In genomic region chr11:76360255-76360654, GRCm38 (mm10) we compare ENCODE assay signal across 23 mouse cellular contexts. TPM values are rescaled to one million over a fixed set of nuclear protein-coding genes. Genes with fewer than 3 reads are reported as not detected.
A peak's percentile ranks its signal among the peaks of the same experiment; 100 is the strongest.
DNase-seq lines count a peak whose midpoint lies in the region; ATAC-seq lines count a peak whose summit lies in the region.
"Had no signal": no experiment of that assay in that cellular context is flagged by ENCODE, and none has a peak within 500 bp of the region (broad histone marks: within the 10 kb centered on the region; RNA-seq: fewer than 3 reads in every experiment).

No protein-coding gene starts in this region.

- H3K36me3 ChIP-seq in forebrain, embryonic 12.5 days (replicated peaks), result no peaks in the 10 kb centered on the region
- H3K36me3 ChIP-seq in forebrain, embryonic 15.5 days, result no peaks in the 10 kb centered on the region
- H3K36me3 ChIP-seq in kidney, embryonic 16.5 days (ENCODE audit: insufficient read depth, low read length), result no peaks in the 10 kb centered on the region
- H3K36me3 ChIP-seq: embryonic facial prominence, embryonic 12.5 days; stomach, embryonic 15.5 days had no signal

- peaks cover 70% of the 10 kb centered on the region for H3K4me1 ChIP-seq in forebrain, embryonic 12.5 days
- peaks cover 36% of the 10 kb centered on the region for H3K4me1 ChIP-seq in forebrain, embryonic 15.5 days
- H3K4me1 ChIP-seq in kidney, embryonic 16.5 days (ENCODE audit: insufficient read depth, low read length), result peaks cover 71% of the 10 kb centered on the region

- no peak for DNase-seq in kidney, postnatal 14 days
- peak; percentile 50 for DNase-seq in retina, postnatal 1 day
- DNase-seq in retina, embryonic 14.5 days (ENCODE audit: low spot score), result no peak
- peak; percentile 34 for DNase-seq in skeletal muscle tissue, adult 2 months (ENCODE audit: low read depth, low spot score)
- DNase-seq in left cerebral cortex, adult 8-10 months (ENCODE audit: low spot score in 2 of 2), result no peak
- DNase-seq: cerebellum, adult 9-11 months; gastrocnemius, postnatal 25 days; heart, postnatal 14 days; kidney, postnatal 10 days; liver, postnatal 0 days; lung, postnatal 10 days; right cerebral cortex, postnatal 14 days; thymus, adult 2 months had no signal

- peak overlapping the region; percentile 38; the same call in 1 of the 2 replicates for H3K27ac ChIP-seq in forebrain, embryonic 12.5 days
- no peak overlapping the region for H3K27ac ChIP-seq in forebrain, embryonic 15.5 days (replicated peaks)
- H3K27ac ChIP-seq in kidney, embryonic 16.5 days (ENCODE audit: low read length), result peak overlapping the region; percentile 45; the same call in 1 of the 2 replicates
- H3K27ac ChIP-seq: layer of hippocampus, adult 2 months; stomach, embryonic 15.5 days had no signal

- no peak for ATAC-seq in forebrain, embryonic 12.5 days (ENCODE audit: low FRiP score)
- no peak for ATAC-seq in forebrain, embryonic 15.5 days (replicated peaks)
- ATAC-seq in kidney, embryonic 16.5 days (ENCODE audit: low FRiP score, low TSS enrichment), result no peak
- ATAC-seq: hindbrain, embryonic 16.5 days; intestine, postnatal 0 days; liver, postnatal 0 days had no signal

- no peaks in the 10 kb centered on the region for H3K9me3 ChIP-seq in forebrain, embryonic 12.5 days
- H3K9me3 ChIP-seq in forebrain, embryonic 15.5 days, result no peaks in the 10 kb centered on the region
- no peaks in the 10 kb centered on the region for H3K9me3 ChIP-seq in kidney, embryonic 16.5 days (ENCODE audit: low read length)
- H3K9me3 ChIP-seq: embryonic facial prominence, embryonic 12.5 days; stomach, embryonic 15.5 days had no signal

- no peak overlapping the region for H3K4me2 ChIP-seq in forebrain, embryonic 12.5 days
- H3K4me2 ChIP-seq in forebrain, embryonic 15.5 days (replicated peaks), result no peak overlapping the region
- no peak overlapping the region for H3K4me2 ChIP-seq in kidney, embryonic 16.5 days (replicated peaks; ENCODE audit: low read depth, low read length)
- H3K4me2 ChIP-seq: embryonic facial prominence, embryonic 12.5 days; heart, embryonic 11.5 days; stomach, embryonic 15.5 days had no signal

- 48% methylated on average over 6 of the region's 6 CpGs for WGBS in forebrain, embryonic 12.5 days
- WGBS in forebrain, embryonic 15.5 days, result 61% methylated on average over 6 of the region's 6 CpGs
- WGBS in kidney, embryonic 16.5 days, result 68% methylated on average over 6 of the region's 6 CpGs

- no peaks in the 10 kb centered on the region for H3K27me3 ChIP-seq in forebrain, embryonic 12.5 days
- H3K27me3 ChIP-seq in forebrain, embryonic 15.5 days, result no peaks in the 10 kb centered on the region
- no peaks in the 10 kb centered on the region for H3K27me3 ChIP-seq in kidney, embryonic 16.5 days (ENCODE audit: insufficient read depth, low read length)
- H3K27me3 ChIP-seq: embryonic facial prominence, embryonic 12.5 days; stomach, embryonic 15.5 days had no signal

- H3K4me3 ChIP-seq in forebrain, embryonic 12.5 days (replicated peaks), result no peak overlapping the region
- H3K4me3 ChIP-seq in forebrain, embryonic 15.5 days, result no peak overlapping the region
- H3K4me3 ChIP-seq in kidney, embryonic 16.5 days (ENCODE audit: low read length), result no peak overlapping the region
- H3K4me3 ChIP-seq: embryonic facial prominence, embryonic 12.5 days; erythroblast, embryonic 14.5 days; layer of hippocampus, adult 2 months; stomach, embryonic 15.5 days had no signal

- no peak overlapping the region for H3K9ac ChIP-seq in forebrain, embryonic 12.5 days
- no peak overlapping the region for H3K9ac ChIP-seq in forebrain, embryonic 15.5 days (replicated peaks)
- H3K9ac ChIP-seq in kidney, embryonic 16.5 days (replicated peaks; ENCODE audit: low read length), result no peak overlapping the region
- H3K9ac ChIP-seq: embryonic facial prominence, embryonic 12.5 days; liver, postnatal 0 days; stomach, embryonic 15.5 days had no signal

RNA-seq across cellular contexts. Expression of gene Nxn, which starts 38.7 kb away (rescaled TPM):
- polyA plus RNA-seq in forebrain, embryonic 12.5 days (2016; fragmentation: Nextera tagmentation; extraction: Ambion mirVana), result 48.4 and 58.6 TPM in 2 replicates
- 15.4 and 19.9 TPM in 2 replicates for polyA plus RNA-seq in forebrain, embryonic 15.5 days (2015; fragmentation: Nextera tagmentation; extraction: Ambion mirVana)
- polyA plus RNA-seq in kidney, embryonic 16.5 days (2015; fragmentation: Nextera tagmentation; extraction: Ambion mirVana), result 26.9 and 29.5 TPM in 2 replicates
- total RNA-seq in left cerebral cortex, adult 8-10 months (2022), result 10 to 100 TPM in 3 of 4 experiments, 1 to 10 TPM in 1; 9.5 to 12.5 (median 10.9) TPM

RNA-seq across cellular contexts. Expression of gene Timm22, which starts 46.5 kb away (rescaled TPM):
- 103 and 109 TPM in 2 replicates for polyA plus RNA-seq in forebrain, embryonic 12.5 days (2016; fragmentation: Nextera tagmentation; extraction: Ambion mirVana)
- 93.3 and 106 TPM in 2 replicates for polyA plus RNA-seq in forebrain, embryonic 15.5 days (2015; fragmentation: Nextera tagmentation; extraction: Ambion mirVana)
- 106 and 112 TPM in 2 replicates for polyA plus RNA-seq in kidney, embryonic 16.5 days (2015; fragmentation: Nextera tagmentation; extraction: Ambion mirVana)
- 10 to 100 TPM; 28.9 to 39.8 (median 30.8) TPM for total RNA-seq in left cerebral cortex, adult 8-10 months (2022)

Comparison
In these comparisons a context has a peak if more than half of its experiments do, and no peak if none do; other contexts are left out.
1. DNase-seq: peak in retina, postnatal 1 day (single experiment) and skeletal muscle tissue, adult 2 months (single experiment); none in kidney, postnatal 14 days (single experiment), retina, embryonic 14.5 days (single experiment) and left cerebral cortex, adult 8-10 months (0 of 2).